Mouse (Mus musculus) T-helper 1 cell (primary cell): ENCODE data around the gene Stx3.

Experiments used
- in situ Hi-C: fragments of 300-600 bp; cut with MboI, MseI; formaldehyde crosslinking; loops from one replicate; pipeline ENCODE4 v1.15.1; 2025; ENCODE audit warnings: high pct_unique_total_duplicates

Stx3 gene

GRCm38 (mm10) chr19:11819143-11819700 lies at the start of gene Stx3:
Gene Stx3, minus strand, starts transcription at chr19:11819403.
- in situ Hi-C loops: no loop called here

GRCm38 (mm10) chr19:11867837-11868236 lies 48.6 kb upstream of the Stx3 start:
- in situ Hi-C loops: no loop called here

- in situ Hi-C loops: no loop called here
Observed at GRCm38 (mm10) chr19:11860966-11861365, 41.8 kb upstream of the Stx3 start, which contains the start of gene Olfr1418. Gene Olfr1418, minus strand, starts transcription at chr19:11861066.

GRCm38 (mm10) chr19:11856506-11856905 lies 37.3 kb upstream of the Stx3 start:
- in situ Hi-C loops: no loop called here

GRCm38 (mm10) chr19:11854821-11855220 lies 35.6 kb upstream of the Stx3 start:
- in situ Hi-C loops: no loop called here

- in situ Hi-C loops: no loop called here
Observed at GRCm38 (mm10) chr19:11852652-11853051, 33.4 kb upstream of the Stx3 start.

GRCm38 (mm10) chr19:11846333-11846732 lies 27.1 kb upstream of the Stx3 start:
- in situ Hi-C loops: loop anchor here (25.0 kb wide), 1 partner anchor 566 kb away; the partner anchor contains the start of gene Olfr1441

- in situ Hi-C loops: loop anchor here (25.0 kb wide), 1 partner anchor 573 kb away; the partner anchor contains the start of gene Olfr1441
Observed at GRCm38 (mm10) chr19:11839119-11839518, 19.9 kb upstream of the Stx3 start, which contains the start of gene Olfr1417. Gene Olfr1417, minus strand, starts transcription at chr19:11839219.

- in situ Hi-C loops: no loop called here
Observed at GRCm38 (mm10) chr19:11823346-11824065, 4.3 kb upstream of the Stx3 start.

- in situ Hi-C loops: no loop called here
Observed at GRCm38 (mm10) chr19:11820211-11820610, 1.0 kb upstream of the Stx3 start.

GRCm38 (mm10) chr19:11819800-11820199 lies 597 bp upstream of the Stx3 start:
- in situ Hi-C loops: no loop called here

GRCm38 (mm10) chr19:11818199-11819142 lies 732 bp downstream of the Stx3 start:
- in situ Hi-C loops: no loop called here

- in situ Hi-C loops: no loop called here
Observed at GRCm38 (mm10) chr19:11817586-11817985, 1.6 kb downstream of the Stx3 start.

- in situ Hi-C loops: no loop called here
Observed at GRCm38 (mm10) chr19:11816706-11817105, 2.5 kb downstream of the Stx3 start.

- in situ Hi-C loops: no loop called here
Observed at GRCm38 (mm10) chr19:11814742-11815333, 4.4 kb downstream of the Stx3 start.

GRCm38 (mm10) chr19:11813649-11814048 lies 5.6 kb downstream of the Stx3 start:
- in situ Hi-C loops: no loop called here

- in situ Hi-C loops: no loop called here
Observed at GRCm38 (mm10) chr19:11813136-11813535, 6.1 kb downstream of the Stx3 start.

GRCm38 (mm10) chr19:11811688-11812365 lies 7.4 kb downstream of the Stx3 start:
- in situ Hi-C loops: no loop called here

- in situ Hi-C loops: no loop called here
Observed at GRCm38 (mm10) chr19:11810856-11811255, 8.3 kb downstream of the Stx3 start.

- in situ Hi-C loops: no loop called here
Observed at GRCm38 (mm10) chr19:11810003-11810758, 9.0 kb downstream of the Stx3 start.
